Mouse (Mus musculus) kidney, embryonic 15.5 days (tissue): ENCODE measurements around the gene Stk25. TPM values are rescaled to one million over a fixed set of nuclear protein-coding genes. Genes with fewer than 3 reads are reported as not detected.
A peak's percentile ranks its signal among the peaks of the same experiment; 100 is the strongest.

Experiments used
- ATAC-seq: fragments of 200-750 bp; cut with Nextera tagmentation; replicated peaks from 2 replicates; pipeline ENCODE4 v1.8.0; 2017; ENCODE audit warnings: moderate TSS enrichment; ENCODE audit not compliant: low FRiP score
- H3K27ac ChIP-seq: fragments of 300-500 bp; sonication (generic); 2 replicates; pipeline ENCODE4 v1.5.1; 2015; ENCODE audit warnings: mild to moderate bottlenecking, inconsistent platforms
- H3K27me3 ChIP-seq: fragments of 300-500 bp; sonication (generic); 2 replicates; pipeline ENCODE4 v1.6.1; 2015; ENCODE audit warnings: inconsistent platforms
- H3K36me3 ChIP-seq: fragments of 300-500 bp; sonication (generic); 2 replicates; pipeline ENCODE4 v1.6.1; 2015; ENCODE audit warnings: inconsistent platforms
- H3K4me1 ChIP-seq: fragments of 300-500 bp; sonication (generic); 2 replicates; pipeline ENCODE4 v1.6.1; 2015; ENCODE audit warnings: inconsistent platforms
- H3K4me2 ChIP-seq: fragments of 300-500 bp; sonication (generic); 2 replicates; pipeline ENCODE4 v1.6.1; 2015; ENCODE audit warnings: moderate library complexity, mild to moderate bottlenecking, inconsistent platforms
- H3K4me3 ChIP-seq: fragments of 300-500 bp; sonication (generic); replicated peaks from 2 replicates; pipeline ENCODE4 v1.5.1; 2015; ENCODE audit warnings: mild to moderate bottlenecking, inconsistent platforms
- H3K9ac ChIP-seq: fragments of 300-500 bp; sonication (generic); 2 replicates; pipeline ENCODE4 v1.6.1; 2015; ENCODE audit warnings: mild to moderate bottlenecking, inconsistent platforms
- H3K9me3 ChIP-seq: fragments of 300-500 bp; sonication (generic); replicated peaks from 2 replicates; pipeline ENCODE4 v1.6.1; 2016; ENCODE audit warnings: inconsistent platforms
- WGBS: fragments of 180-500 bp; shearing (Covaris S2); methylation state at CpG from one replicate; pipeline ENCODE4 v1.1.7; 2015; ENCODE audit warnings: mixed read lengths; 5-methylcytosine and 5-hydroxymethylcytosine counted together
- polyA plus RNA-seq: library from polyadenylated mRNA; unstranded; fragments of >200 nt; fragmentation: Nextera tagmentation; extraction: Ambion mirVana; gene quantifications from 2 replicates; pipeline ENCODE4 v1.2.1, GENCODE M21; 2015

Stk25 gene
- polyA plus RNA-seq, 1 experiment from 2014 or later, result 180 TPM

DNA sequence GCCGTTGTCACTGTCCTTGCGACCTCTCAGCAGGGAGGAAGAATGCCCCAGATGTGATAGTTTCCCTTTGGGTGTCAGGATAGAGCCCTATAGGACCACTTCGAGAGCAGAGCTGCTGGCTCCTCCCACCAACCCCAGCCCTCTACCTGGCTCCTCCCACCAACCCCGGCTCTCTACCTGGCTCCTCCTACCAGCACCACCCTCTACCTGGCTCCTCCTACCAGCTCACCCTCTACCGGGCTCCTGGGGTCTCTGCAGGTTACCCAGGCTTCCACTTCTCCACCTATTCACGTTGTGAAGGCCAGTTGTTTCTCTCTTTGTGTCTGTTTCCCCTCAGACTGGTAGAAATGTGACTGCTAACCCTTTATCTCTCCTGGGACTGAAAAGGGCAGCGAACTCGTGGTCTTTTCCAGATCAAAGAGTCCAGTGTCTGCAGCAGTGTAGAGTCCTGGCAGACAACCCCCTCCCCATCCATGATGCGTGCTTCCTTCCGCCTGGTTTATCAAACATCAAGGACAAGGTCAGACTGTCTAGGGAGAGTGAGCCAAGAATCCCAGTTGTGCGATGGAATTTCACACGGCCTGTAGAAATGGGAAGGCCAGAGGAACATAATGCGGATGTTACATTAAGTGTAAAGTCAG is 9.4 kb upstream of the Stk25 start:
- peak overlapping the region; percentile 62 for H3K4me2 ChIP-seq
- no peaks in the 10 kb centered on the region for H3K36me3 ChIP-seq
- H3K4me3 ChIP-seq, result no peak overlapping the region
- ATAC-seq, result peak; percentile 33
- H3K27ac ChIP-seq, result peak overlapping the region; percentile 77
- peaks cover 33% of the 10 kb centered on the region for H3K4me1 ChIP-seq
- H3K9ac ChIP-seq, result no peak overlapping the region
- 28% methylated on average over 13 of the region's 13 CpGs for WGBS
- H3K27me3 ChIP-seq, result no peaks in the 10 kb centered on the region
- no peaks in the 10 kb centered on the region for H3K9me3 ChIP-seq

- H3K9me3 ChIP-seq, result no peaks in the 10 kb centered on the region
- ATAC-seq, result no peak
Measured at GRCm38 (mm10) chr1:93657025-93657360, 1.5 kb downstream of the Stk25 start.

GRCm38 (mm10) chr1:93656325-93657024 is 2.0 kb downstream of the Stk25 start:
- Histone ChIP-seq H3K36me3 (no peaks in the 10 kb centered on the region), H3K27me3 (no peaks in the 10 kb centered on the region), H3K9me3 (no peaks in the 10 kb centered on the region; the same call in 1 of the 2 replicates), H3K4me1 (peaks cover 4% of the 10 kb centered on the region; the same call in 1 of the 2 replicates), H3K9ac (no peak overlapping the region), H3K4me2 (no peak overlapping the region), H3K27ac (no peak overlapping the region), H3K4me3 (no peak overlapping the region)
- WGBS, result 68% methylated on average over 7 of the region's 7 CpGs
- no peak for ATAC-seq

More at GRCm38 (mm10) chr1:93657025-93657360, 1.5 kb downstream of the Stk25 start:
- Histone ChIP-seq H3K4me2 (no peak overlapping the region), H3K4me3 (no peak overlapping the region), H3K9ac (no peak overlapping the region), H3K4me1 (peaks cover 4% of the 10 kb centered on the region; the same call in 1 of the 2 replicates), H3K27me3 (no peaks in the 10 kb centered on the region), H3K27ac (no peak overlapping the region), H3K36me3 (no peaks in the 10 kb centered on the region)
- WGBS, result 63% methylated on average over 5 of the region's 5 CpGs

DNA sequence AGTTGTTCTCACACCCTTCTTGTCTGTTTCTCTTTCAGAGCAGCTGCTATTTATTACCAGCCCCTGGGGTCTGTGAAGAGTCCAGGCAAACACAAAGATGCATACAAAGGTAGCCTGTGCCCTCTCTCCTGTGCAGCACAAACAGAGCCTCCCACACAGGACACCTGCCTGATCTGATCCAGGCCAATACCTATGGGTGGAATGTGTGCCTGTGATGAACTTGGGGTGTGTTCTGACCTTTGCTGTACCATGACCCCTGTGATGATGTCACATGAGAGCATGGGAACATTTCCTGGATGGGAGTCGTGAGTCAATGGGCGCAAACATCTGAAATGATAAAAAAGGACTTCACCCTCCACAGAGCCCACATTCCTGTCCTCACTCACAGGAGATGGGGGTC is 3.7 kb downstream of the Stk25 start:
- Histone ChIP-seq H3K4me1 (peaks cover 4% of the 10 kb centered on the region; the same call in 1 of the 2 replicates), H3K9me3 (no peaks in the 10 kb centered on the region; the same call in 1 of the 2 replicates), H3K36me3 (no peaks in the 10 kb centered on the region), H3K27ac (0 out of 2 replicates have a peak overlapping the region, but pooled peaks have one; percentile 42), H3K9ac (no peak overlapping the region), H3K4me2 (no peak overlapping the region), H3K4me3 (no peak overlapping the region), H3K27me3 (no peaks in the 10 kb centered on the region)
- 61% methylated on average over 2 of the region's 2 CpGs for WGBS
- ATAC-seq, result no peak

- 29% methylated on average over 2 of the region's 2 CpGs for WGBS
- H3K9me3 ChIP-seq, result no peaks in the 10 kb centered on the region; the same call in 1 of the 2 replicates
- no peak for ATAC-seq
Measured at GRCm38 (mm10) chr1:93654275-93654674, 4.2 kb downstream of the Stk25 start.

DNA sequence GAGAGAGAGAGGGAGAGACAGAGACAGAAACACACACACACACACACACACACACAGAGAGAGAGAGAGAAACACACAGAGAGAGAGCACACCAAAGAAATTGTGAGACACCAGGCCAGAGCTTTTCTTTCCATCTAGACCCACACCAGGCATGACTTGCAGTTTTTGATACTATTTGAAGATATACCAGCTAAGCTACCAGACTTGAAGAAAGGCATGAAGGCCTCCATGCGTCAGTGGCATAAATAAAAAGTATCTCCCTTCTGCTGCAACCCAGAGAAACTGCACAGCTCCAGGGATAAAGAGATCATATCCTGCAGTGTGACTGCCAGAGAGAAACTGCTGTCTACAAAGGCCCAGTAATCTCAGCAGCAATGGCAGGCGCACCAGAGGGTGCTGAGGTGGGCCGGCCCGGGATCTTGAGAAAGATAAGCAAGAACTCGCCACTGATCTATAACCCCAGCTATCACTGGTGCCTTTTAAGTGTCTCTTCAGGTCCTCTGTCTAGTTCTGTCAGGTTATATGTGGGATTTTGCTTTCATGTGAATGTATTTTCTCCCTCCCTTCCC is 8.8 kb downstream of the Stk25 start:
- Histone ChIP-seq H3K4me2 (no peak overlapping the region), H3K9ac (no peak overlapping the region), H3K4me3 (no peak overlapping the region), H3K9me3 (no peaks in the 10 kb centered on the region; the same call in 1 of the 2 replicates), H3K4me1 (peaks cover under 1% of the 10 kb centered on the region; the same call in 1 of the 2 replicates), H3K27ac (no peak overlapping the region), H3K27me3 (no peaks in the 10 kb centered on the region), H3K36me3 (no peaks in the 10 kb centered on the region)
- 69% methylated on average over 5 of the region's 5 CpGs for WGBS
- no peak for ATAC-seq

More at GRCm38 (mm10) chr1:93654275-93654674, 4.2 kb downstream of the Stk25 start:
- H3K4me3 ChIP-seq, result no peak overlapping the region
- H3K4me1 ChIP-seq, result peaks cover 4% of the 10 kb centered on the region; the same call in 1 of the 2 replicates
- H3K27me3 ChIP-seq, result no peaks in the 10 kb centered on the region
- no peak overlapping the region for H3K9ac ChIP-seq
- H3K27ac ChIP-seq, result peak overlapping the region; percentile 42; the same call in 1 of the 2 replicates
- no peak overlapping the region for H3K4me2 ChIP-seq
- no peaks in the 10 kb centered on the region for H3K36me3 ChIP-seq

GRCm38 (mm10) chr1:93642692-93643091 is 15.8 kb downstream of the Stk25 start:
- ATAC-seq, result no peak
- Histone ChIP-seq H3K4me3 (no peak overlapping the region), H3K9ac (no peak overlapping the region), H3K4me1 (no peaks in the 10 kb centered on the region), H3K36me3 (no peaks in the 10 kb centered on the region), H3K27ac (no peak overlapping the region), H3K4me2 (no peak overlapping the region), H3K27me3 (no peaks in the 10 kb centered on the region), H3K9me3 (no peaks in the 10 kb centered on the region)
- WGBS, result 89% methylated on average over 2 of the region's 2 CpGs

- ATAC-seq, result no peak
- no peaks in the 10 kb centered on the region for H3K4me1 ChIP-seq
- 88% methylated on average over 2 of the region's 2 CpGs for WGBS
Measured at GRCm38 (mm10) chr1:93641978-93642377, 16.5 kb downstream of the Stk25 start.

GRCm38 (mm10) chr1:93636211-93636897 is 22.1 kb downstream of the Stk25 start:
- no peaks in the 10 kb centered on the region for H3K27me3 ChIP-seq
- peaks cover 10% of the 10 kb centered on the region for H3K36me3 ChIP-seq
- H3K9me3 ChIP-seq, result no peaks in the 10 kb centered on the region
- H3K27ac ChIP-seq, result peak overlapping the region; percentile 89
- H3K4me1 ChIP-seq, result peaks cover 26% of the 10 kb centered on the region
- WGBS, result 29% methylated on average over 7 of the region's 7 CpGs
- peak overlapping the region; percentile 99 for H3K4me3 ChIP-seq
- peak overlapping the region; percentile 62 for H3K9ac ChIP-seq
- H3K4me2 ChIP-seq, result peak overlapping the region; percentile 90
- peak; percentile 22 for ATAC-seq

More at GRCm38 (mm10) chr1:93641978-93642377, 16.5 kb downstream of the Stk25 start:
- Histone ChIP-seq H3K4me2 (no peak overlapping the region), H3K9me3 (no peaks in the 10 kb centered on the region), H3K9ac (no peak overlapping the region), H3K27me3 (no peaks in the 10 kb centered on the region), H3K4me3 (no peak overlapping the region), H3K27ac (no peak overlapping the region), H3K36me3 (no peaks in the 10 kb centered on the region)

DNA sequence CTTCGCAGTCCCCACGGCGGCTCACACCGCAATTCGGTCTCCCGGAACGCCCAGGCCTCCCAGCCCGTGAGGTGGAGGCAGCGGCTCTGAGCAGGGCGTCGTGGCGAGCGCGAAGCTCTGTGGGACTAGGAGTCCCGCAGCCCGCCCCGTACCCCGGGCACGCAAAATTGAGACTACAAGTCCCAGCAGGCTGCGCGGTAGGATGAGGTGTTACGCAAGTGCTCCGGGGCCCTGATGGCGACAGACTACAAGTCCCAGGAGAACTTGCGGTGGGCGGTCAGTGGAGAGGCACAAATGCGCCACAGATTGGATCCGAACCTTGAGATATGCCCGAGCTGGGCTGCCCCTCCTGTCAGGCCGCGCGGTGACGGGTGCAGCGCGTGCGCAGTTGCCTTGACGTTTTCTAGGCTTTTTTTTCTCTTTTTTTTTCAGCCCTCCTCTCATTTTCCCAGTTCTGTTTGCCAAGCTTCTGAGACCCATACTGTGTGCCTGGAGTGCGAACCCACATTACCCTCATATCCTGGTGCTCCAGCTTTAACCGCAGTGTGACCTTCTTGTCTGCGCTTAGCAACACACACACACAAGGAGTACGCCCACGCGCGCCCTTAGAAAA is 22.8 kb downstream of the Stk25 start:
- Histone ChIP-seq H3K27ac (peak overlapping the region; percentile 94), H3K4me3 (peak overlapping the region; percentile 99), H3K27me3 (no peaks in the 10 kb centered on the region), H3K36me3 (peaks cover 15% of the 10 kb centered on the region), H3K4me1 (peaks cover 26% of the 10 kb centered on the region), H3K9ac (peak overlapping the region; percentile 94), H3K4me2 (peak overlapping the region; percentile 90), H3K9me3 (no peaks in the 10 kb centered on the region)
- ATAC-seq, result peak; percentile 98
- WGBS, result 1% methylated on average over 44 of the region's 44 CpGs

- Histone ChIP-seq H3K36me3 (peaks cover 15% of the 10 kb centered on the region), H3K9me3 (no peaks in the 10 kb centered on the region), H3K27me3 (no peaks in the 10 kb centered on the region), H3K4me1 (peaks cover 26% of the 10 kb centered on the region), H3K9ac (peak overlapping the region; percentile 94), H3K4me2 (peak overlapping the region; percentile 90), H3K27ac (peak overlapping the region; percentile 94), H3K4me3 (peak overlapping the region; percentile 99)
- ATAC-seq, result no peak; the same call in 1 of the 2 replicates
- under 1% methylated on average over 57 of the region's 58 CpGs for WGBS
Measured at GRCm38 (mm10) chr1:93635091-93635579, 23.3 kb downstream of the Stk25 start.
